Mouse (Mus musculus): ENCODE measurements around the gene Tet2. TPM values are rescaled to one million over a fixed set of nuclear protein-coding genes. Genes with fewer than 3 reads are reported as not detected.

Gene Tet2
- polyA plus RNA-seq, 1 experiment from 2014 or later, result 25.4 TPM

GRCm38 (mm10) chr3:133563503-133564205 lies 18.7 kb upstream of the Tet2 start:
- no peaks in the 10 kb centered on the region for H3K27me3 ChIP-seq (replicated peaks)
- no peak overlapping the region for H3K27ac ChIP-seq
- 74% methylated on average over 2 of the region's 2 CpGs for WGBS
- no peaks in the 10 kb centered on the region for H3K4me1 ChIP-seq
- H3K9me3 ChIP-seq, result no peaks in the 10 kb centered on the region
- no peak overlapping the region for H3K4me3 ChIP-seq
- H3K36me3 ChIP-seq (replicated peaks), result no peaks in the 10 kb centered on the region
- H3K4me2 ChIP-seq, result no peak overlapping the region
- H3K9ac ChIP-seq, result no peak overlapping the region
- ATAC-seq (replicated peaks), result no peak

GRCm38 (mm10) chr3:133559413-133560114 lies 14.6 kb upstream of the Tet2 start:
- Histone ChIP-seq H3K4me1 (no peaks in the 10 kb centered on the region), H3K4me3 (no peak overlapping the region), H3K27ac (no peak overlapping the region), H3K27me3 (replicated peaks) (no peaks in the 10 kb centered on the region), H3K9ac (no peak overlapping the region), H3K4me2 (no peak overlapping the region), H3K36me3 (replicated peaks) (no peaks in the 10 kb centered on the region), H3K9me3 (no peaks in the 10 kb centered on the region)
- ATAC-seq (replicated peaks), result peak; percentile 73
- WGBS, result 86% methylated on average over 6 of the region's 6 CpGs

GRCm38 (mm10) chr3:133557602-133558001 lies 12.7 kb upstream of the Tet2 start:
- H3K27me3 ChIP-seq (replicated peaks), result no peaks in the 10 kb centered on the region
- no peak overlapping the region for H3K9ac ChIP-seq
- H3K4me2 ChIP-seq, result no peak overlapping the region
- no peak for ATAC-seq (replicated peaks)
- no peak overlapping the region for H3K4me3 ChIP-seq
- WGBS, result 76% methylated on average over 6 of the region's 6 CpGs
- H3K36me3 ChIP-seq (replicated peaks), result no peaks in the 10 kb centered on the region
- H3K4me1 ChIP-seq, result no peaks in the 10 kb centered on the region
- no peaks in the 10 kb centered on the region for H3K9me3 ChIP-seq
- no peak overlapping the region for H3K27ac ChIP-seq

- 71% methylated on average over 7 of the region's 7 CpGs for WGBS
- no peaks in the 10 kb centered on the region for H3K27me3 ChIP-seq (replicated peaks)
- H3K9ac ChIP-seq, result no peak overlapping the region
- H3K4me1 ChIP-seq, result no peaks in the 10 kb centered on the region
- H3K9me3 ChIP-seq, result no peaks in the 10 kb centered on the region
- H3K4me2 ChIP-seq, result no peak overlapping the region
- H3K27ac ChIP-seq, result no peak overlapping the region
- no peak for ATAC-seq (replicated peaks)
- H3K36me3 ChIP-seq (replicated peaks), result no peaks in the 10 kb centered on the region
- H3K4me3 ChIP-seq, result no peak overlapping the region
These were observed 12.2 kb upstream of the Tet2 start for GRCm38 (mm10) chr3:133557154-133557553.

- H3K4me2 ChIP-seq, result no peak overlapping the region
- WGBS, result 77% methylated on average over 7 of the region's 7 CpGs
- no peak overlapping the region for H3K27ac ChIP-seq
- H3K36me3 ChIP-seq (replicated peaks), result no peaks in the 10 kb centered on the region
- H3K9me3 ChIP-seq, result no peaks in the 10 kb centered on the region
- ATAC-seq (replicated peaks), result no peak
- H3K9ac ChIP-seq, result no peak overlapping the region
- H3K4me3 ChIP-seq, result no peak overlapping the region
- H3K27me3 ChIP-seq (replicated peaks), result no peaks in the 10 kb centered on the region
- H3K4me1 ChIP-seq, result no peaks in the 10 kb centered on the region
These were observed 10.4 kb upstream of the Tet2 start for GRCm38 (mm10) chr3:133555378-133555777.

- Histone ChIP-seq H3K27me3 (replicated peaks) (no peaks in the 10 kb centered on the region), H3K4me2 (no peak overlapping the region), H3K9me3 (no peaks in the 10 kb centered on the region), H3K4me3 (no peak overlapping the region), H3K4me1 (no peaks in the 10 kb centered on the region), H3K36me3 (replicated peaks) (no peaks in the 10 kb centered on the region), H3K27ac (no peak overlapping the region), H3K9ac (no peak overlapping the region)
- WGBS, result 80% methylated on average over 6 of the region's 6 CpGs
- ATAC-seq (replicated peaks), result no peak
These were observed 9.7 kb upstream of the Tet2 start for GRCm38 (mm10) chr3:133554552-133555067.

- H3K4me2 ChIP-seq, result no peak overlapping the region
- H3K4me1 ChIP-seq, result no peaks in the 10 kb centered on the region
- no peak for ATAC-seq (replicated peaks)
- no peaks in the 10 kb centered on the region for H3K9me3 ChIP-seq
- WGBS, result 91% methylated on average over 4 of the region's 4 CpGs
- no peaks in the 10 kb centered on the region for H3K36me3 ChIP-seq (replicated peaks)
- H3K27me3 ChIP-seq (replicated peaks), result no peaks in the 10 kb centered on the region
- no peak overlapping the region for H3K9ac ChIP-seq
- H3K4me3 ChIP-seq, result no peak overlapping the region
- H3K27ac ChIP-seq, result no peak overlapping the region
These were observed 9.2 kb upstream of the Tet2 start for GRCm38 (mm10) chr3:133554092-133554491.

- no peaks in the 10 kb centered on the region for H3K4me1 ChIP-seq
- no peak overlapping the region for H3K4me3 ChIP-seq
- no peak overlapping the region for H3K9ac ChIP-seq
- H3K36me3 ChIP-seq (replicated peaks), result no peaks in the 10 kb centered on the region
- no peak overlapping the region for H3K4me2 ChIP-seq
- no peak overlapping the region for H3K27ac ChIP-seq
- ATAC-seq (replicated peaks), result no peak
- H3K9me3 ChIP-seq, result no peaks in the 10 kb centered on the region
- 70% methylated on average over 8 of the region's 8 CpGs for WGBS
- H3K27me3 ChIP-seq (replicated peaks), result no peaks in the 10 kb centered on the region
These were observed 7.0 kb upstream of the Tet2 start for GRCm38 (mm10) chr3:133551941-133552340.

GRCm38 (mm10) chr3:133549385-133550170 lies 4.6 kb upstream of the Tet2 start:
- 71% methylated on average over 7 of the region's 7 CpGs for WGBS

GRCm38 (mm10) chr3:133548613-133549012 lies 3.7 kb upstream of the Tet2 start:
- no peak overlapping the region for H3K27ac ChIP-seq
- H3K4me2 ChIP-seq, result no peak overlapping the region
- ATAC-seq (replicated peaks), result no peak
- H3K4me1 ChIP-seq, result peaks cover 7% of the 10 kb centered on the region; the same call in 1 of the 2 replicates
- H3K36me3 ChIP-seq (replicated peaks), result no peaks in the 10 kb centered on the region
- 92% methylated on average over 2 of the region's 2 CpGs for WGBS
- H3K27me3 ChIP-seq (replicated peaks), result no peaks in the 10 kb centered on the region
- H3K9ac ChIP-seq, result no peak overlapping the region
- no peak overlapping the region for H3K4me3 ChIP-seq
- no peaks in the 10 kb centered on the region for H3K9me3 ChIP-seq

More at GRCm38 (mm10) chr3:133549385-133550170, 4.6 kb upstream of the Tet2 start:
- Histone ChIP-seq H3K4me3 (no peak overlapping the region), H3K9ac (no peak overlapping the region), H3K27ac (no peak overlapping the region), H3K36me3 (replicated peaks) (no peaks in the 10 kb centered on the region), H3K27me3 (replicated peaks) (no peaks in the 10 kb centered on the region), H3K4me2 (no peak overlapping the region), H3K4me1 (peaks cover 7% of the 10 kb centered on the region; the same call in 1 of the 2 replicates), H3K9me3 (no peaks in the 10 kb centered on the region)
- no peak for ATAC-seq (replicated peaks)

GRCm38 (mm10) chr3:133546790-133547189 lies 1.9 kb upstream of the Tet2 start:
- Histone ChIP-seq H3K4me2 (no peak overlapping the region), H3K9me3 (no peaks in the 10 kb centered on the region), H3K4me1 (peaks cover 14% of the 10 kb centered on the region), H3K9ac (no peak overlapping the region), H3K27ac (no peak overlapping the region), H3K4me3 (no peak overlapping the region), H3K27me3 (replicated peaks) (no peaks in the 10 kb centered on the region), H3K36me3 (replicated peaks) (no peaks in the 10 kb centered on the region)
- 71% methylated on average over 2 of the region's 2 CpGs for WGBS
- no peak for ATAC-seq (replicated peaks)

- Histone ChIP-seq H3K9me3 (no peaks in the 10 kb centered on the region), H3K4me3 (peak overlapping the region; percentile 83), H3K36me3 (replicated peaks) (no peaks in the 10 kb centered on the region), H3K4me1 (peaks cover 24% of the 10 kb centered on the region), H3K4me2 (peak overlapping the region; percentile 89), H3K27ac (peak overlapping the region; percentile 94), H3K9ac (peak overlapping the region; percentile 79; the same call in 1 of the 2 replicates), H3K27me3 (replicated peaks) (no peaks in the 10 kb centered on the region)
- no peak for ATAC-seq (replicated peaks)
- 6% methylated on average over 6 of the region's 6 CpGs for WGBS
These were observed 346 bp upstream of the Tet2 start for GRCm38 (mm10) chr3:133545304-133545666.

All from midbrain, embryonic 15.5 days (tissue).